Mouse (Mus musculus) spleen, postnatal 10 days (tissue): ENCODE measurements around the gene Gm10097.

Source experiments
- DNase-seq, 2 experiments: peaks; one replicate each; pipeline ENCODE4 v3.0.0; 2021 to 2022; ENCODE audit warnings: low spot score in 2 of 2

The Gm10097 gene

DNA sequence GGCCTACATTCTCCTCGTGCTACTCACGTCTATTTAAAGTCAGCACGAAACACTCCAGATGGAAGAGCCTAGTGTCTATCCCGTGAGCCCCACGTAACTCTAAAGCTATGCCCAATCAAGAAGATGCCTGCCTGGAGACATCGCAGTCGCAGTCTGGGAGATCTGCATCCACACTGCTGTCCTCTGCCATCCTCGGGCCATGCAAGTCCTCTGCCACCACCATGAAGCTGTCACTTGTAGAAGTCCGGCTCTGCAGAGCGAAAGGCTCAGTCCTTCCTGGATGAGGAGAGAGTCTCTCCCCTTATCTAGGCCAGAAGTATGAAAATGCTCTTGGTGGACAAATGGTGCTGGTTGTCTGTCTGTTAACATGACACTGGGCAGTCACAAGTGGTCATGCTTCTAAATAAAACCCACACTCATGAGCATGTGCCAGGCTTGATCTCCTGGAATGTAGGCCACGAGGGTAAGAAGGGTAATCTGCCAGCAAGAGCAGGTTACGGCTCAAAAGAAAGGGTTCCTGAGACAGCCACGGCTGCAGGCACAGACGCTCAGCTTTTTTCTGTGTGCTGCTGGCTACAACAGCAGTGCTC lies at the start of gene Gm10097:
Gene Gm10097 (plus strand): TSS at position 517 of the 590 bp plus-strand sequence.
- DNase-seq = no peak

DNA sequence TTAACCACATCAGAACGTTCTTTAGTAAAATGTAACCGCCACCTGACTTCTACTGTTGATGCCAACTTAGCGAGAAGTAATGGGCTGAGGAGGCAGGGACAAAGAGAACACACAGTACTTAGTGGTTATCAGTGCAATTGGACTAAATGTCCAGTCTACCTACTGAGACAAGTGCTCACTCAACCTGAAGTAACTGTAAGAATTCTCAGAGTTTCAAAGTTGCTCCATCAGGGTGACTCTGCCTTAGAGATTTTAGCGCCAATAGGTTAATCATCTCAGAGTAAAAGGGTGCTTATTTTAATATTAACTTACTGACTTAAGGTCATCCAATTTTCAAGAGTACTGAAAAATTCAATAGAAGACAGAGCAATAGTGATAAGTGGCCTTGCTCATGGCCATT lies 43.1 kb upstream of the Gm10097 start:
- DNase-seq = no peak

DNA sequence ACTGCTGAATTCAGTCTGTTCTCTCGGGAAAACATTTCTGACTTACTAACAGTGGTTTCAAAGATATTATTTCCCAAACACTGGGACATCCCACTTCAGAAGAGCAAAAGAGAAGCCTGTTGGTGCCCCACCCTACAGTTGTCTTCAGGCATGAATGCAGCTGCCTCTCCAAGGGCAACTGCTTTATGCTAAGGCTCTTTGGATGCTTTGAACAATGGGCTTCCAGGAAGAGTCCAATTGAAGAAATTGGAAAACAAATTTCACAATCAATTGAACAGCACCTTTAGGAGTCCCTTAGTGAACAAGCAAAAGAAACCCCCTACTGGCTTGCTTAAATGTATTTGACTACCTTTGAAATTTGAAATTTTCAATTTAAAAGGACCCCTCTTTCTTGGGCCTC lies 41.8 kb upstream of the Gm10097 start:
- no peak for DNase-seq

DNA sequence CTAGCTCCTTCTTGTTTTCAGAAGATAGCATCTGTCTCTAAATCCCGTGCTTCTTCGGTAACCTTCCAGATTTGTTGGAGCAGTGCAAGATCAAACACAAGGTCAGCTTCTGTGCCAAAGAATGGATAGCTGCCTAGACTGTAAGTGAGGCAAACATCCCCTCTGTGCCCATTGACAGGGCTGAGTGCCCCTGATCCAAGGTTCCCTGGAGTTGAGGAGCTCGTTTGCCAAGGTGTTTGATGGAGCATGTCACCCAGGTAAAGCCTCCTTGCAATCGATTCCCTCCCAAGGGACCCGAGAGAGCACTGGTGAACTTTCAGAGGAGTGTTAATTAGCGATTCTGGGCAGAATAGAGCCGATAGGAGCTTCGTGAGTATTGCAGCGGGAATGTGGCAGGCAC lies 40.7 kb upstream of the Gm10097 start:
- DNase-seq = no peak

DNA sequence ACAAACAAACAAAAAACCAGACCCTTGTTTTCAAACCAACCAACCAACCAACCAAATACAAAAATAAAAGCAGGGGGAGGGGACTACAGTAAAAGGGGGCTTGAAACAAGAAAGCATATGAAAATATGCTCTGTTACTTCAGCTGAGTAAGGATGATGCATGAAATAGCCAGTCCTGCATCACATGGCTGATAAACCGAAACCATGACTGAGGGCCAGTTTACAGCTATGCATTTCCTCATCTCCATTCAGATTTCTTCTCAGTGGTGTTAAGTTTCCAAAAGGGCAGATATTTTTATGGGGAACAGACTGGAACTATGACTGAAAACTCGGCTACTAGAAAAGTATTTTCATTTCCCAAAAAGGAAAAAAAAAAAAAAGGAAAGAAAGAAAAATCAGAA lies 39.8 kb upstream of the Gm10097 start:
- no peak for DNase-seq

DNA sequence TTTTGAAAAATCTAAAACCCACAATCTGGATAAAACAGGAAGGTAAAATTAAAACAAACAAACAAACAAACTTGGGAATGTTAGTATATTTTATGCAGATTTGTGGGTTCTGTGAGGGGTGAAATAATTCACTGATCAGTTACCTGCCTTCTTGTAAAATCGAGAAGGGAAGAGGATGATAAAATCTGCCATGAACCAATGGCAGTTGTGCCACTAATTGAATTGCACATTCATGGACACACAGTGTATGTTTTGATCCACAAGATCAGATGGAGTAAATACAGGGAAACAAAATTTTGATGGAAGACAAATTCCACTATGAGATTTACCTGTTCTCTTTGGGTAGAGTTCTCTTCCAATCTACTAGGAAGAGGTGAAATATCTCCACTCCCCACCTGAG lies 39.1 kb upstream of the Gm10097 start:
- DNase-seq = no peak

DNA sequence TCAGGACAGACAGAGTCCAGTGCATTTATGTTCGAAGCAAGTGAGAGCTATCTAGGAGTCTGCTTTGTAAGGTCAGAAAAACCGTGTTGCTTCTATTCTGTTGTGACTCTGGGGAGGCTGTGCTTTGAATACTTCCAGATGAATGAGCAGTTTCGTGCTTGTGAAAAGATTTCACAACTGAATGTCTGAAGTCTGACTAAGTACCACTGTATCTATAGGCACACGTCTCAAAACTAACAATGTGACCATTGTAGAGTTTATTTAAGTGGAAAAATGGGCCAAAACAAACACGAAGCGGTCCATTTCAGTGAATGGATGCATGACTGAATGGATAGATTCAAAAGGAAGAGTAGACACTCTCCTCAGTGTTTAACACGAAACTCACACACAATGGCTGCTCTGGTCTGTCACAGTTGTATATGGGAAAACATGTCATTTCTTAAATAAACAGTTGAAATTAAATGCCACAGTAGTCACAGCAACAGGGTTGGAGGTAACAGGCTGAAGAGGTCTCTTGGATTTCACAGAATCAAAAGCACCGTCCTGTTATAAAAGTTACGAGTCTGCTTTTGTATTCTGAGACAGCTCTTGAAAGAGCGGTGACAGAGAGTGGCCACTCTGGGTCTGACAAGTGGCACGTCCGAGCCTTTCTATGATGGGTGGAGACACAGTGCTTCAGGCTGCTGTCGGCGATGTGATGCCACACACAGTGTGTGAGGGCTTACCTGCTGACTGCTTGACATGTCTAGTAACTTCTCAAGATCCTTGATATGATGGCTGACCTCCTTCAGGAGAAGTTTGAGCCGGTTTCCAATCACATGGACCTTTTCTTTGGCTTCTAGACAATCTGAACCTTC lies 36.6 kb upstream of the Gm10097 start:
- DNase-seq = no peak

DNA sequence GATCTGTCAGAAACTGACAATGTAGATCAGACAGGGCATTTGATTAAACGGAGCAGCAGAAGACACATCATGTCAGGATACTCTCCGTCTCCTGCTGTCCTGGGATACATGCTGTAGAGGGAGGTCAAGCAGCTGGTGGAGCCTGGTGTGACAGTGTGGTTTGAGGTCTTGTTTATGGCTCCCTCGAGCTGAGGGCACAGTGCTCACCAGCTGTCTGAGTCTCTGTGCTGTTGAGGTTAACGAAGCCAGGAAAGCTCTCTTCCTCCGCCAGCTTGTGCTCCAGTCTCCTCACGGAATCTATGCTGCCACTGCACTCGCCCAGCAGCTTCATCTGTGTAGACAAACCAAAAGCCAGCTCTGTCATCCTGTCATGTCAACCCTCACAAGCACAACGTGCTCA lies 27.7 kb upstream of the Gm10097 start:
- DNase-seq = no peak

DNA sequence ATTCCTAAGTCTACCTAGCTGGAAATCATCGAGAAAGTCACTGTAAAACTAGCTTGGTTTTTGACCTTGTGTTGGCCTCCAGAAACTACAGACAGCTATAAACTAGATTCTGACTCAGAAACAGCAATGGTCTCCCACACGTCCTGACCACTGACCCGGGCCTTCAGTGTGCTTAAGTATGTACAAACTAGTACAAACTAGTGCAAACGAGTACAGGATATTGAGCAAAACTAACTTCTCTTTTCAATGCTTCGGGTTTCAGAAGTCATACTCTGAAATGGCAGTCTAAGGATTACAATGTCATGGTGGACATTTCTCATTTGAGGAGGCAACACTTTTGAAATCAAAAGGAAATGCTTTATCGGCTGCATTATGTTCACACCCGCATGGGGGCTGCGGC lies 24.5 kb upstream of the Gm10097 start:
- no peak for DNase-seq

DNA sequence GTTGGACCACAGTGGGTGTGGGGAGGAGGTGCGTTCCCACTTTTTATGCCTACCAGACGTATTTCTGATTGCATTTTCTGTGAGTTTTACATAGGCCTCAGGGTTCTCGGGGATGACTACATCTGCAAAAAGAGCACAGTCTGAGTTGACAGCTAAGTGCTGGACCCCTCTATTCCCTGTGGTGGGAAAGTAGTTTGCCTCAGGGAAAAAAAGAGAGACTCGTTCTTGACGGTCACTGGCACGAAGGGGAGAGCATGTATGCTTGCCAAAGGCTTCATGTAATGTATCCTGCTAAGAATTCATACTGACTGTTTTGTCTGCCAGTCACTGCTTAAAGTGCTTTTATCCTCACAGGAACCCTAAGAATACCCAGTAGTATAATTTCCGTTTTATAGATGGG lies 23.8 kb upstream of the Gm10097 start:
- no peak for DNase-seq

DNA sequence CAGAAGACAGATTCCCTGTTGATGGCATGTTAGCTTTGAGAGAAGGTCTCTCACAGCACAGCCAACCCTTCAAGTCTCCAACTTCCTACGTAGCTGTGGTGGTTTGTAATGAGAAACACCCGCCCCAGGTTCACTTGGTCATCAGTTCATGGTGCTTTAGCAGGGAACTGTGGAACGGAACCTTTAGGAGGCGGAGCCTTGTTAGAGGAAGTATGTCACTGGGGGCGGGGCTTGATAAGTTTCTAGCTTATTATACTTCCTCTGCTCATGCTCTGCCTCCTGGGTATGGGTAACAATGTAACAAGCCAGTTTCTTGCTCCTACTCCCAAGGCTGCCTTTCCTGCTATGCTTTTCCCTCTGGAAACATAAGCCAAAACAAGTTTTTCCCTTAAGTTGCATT lies 23.3 kb upstream of the Gm10097 start:
- DNase-seq = no peak

DNA sequence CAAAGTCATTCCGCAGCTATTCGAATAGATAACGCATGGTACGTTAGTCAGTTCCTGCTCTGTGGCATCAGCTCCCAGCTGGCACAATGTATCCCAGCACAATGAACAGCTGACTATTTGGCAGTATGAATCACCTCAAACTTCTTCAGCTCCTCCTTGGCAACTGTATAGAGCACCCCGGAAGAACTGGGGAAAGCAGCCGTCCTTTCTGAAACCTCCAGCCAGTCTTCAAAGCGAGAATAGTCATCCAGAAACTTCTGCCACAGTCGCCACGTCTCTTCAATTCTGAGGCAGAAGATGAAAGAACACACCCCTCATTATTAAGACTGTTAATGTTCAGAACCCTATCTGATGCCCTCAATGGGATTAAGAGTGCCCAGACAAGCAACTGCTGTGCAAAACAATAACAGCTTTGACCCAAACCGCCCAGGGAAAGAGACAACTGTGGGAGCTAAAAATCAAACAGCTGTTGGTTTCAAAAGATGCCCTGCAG lies 12.7 kb upstream of the Gm10097 start:
- no peak for DNase-seq

DNA sequence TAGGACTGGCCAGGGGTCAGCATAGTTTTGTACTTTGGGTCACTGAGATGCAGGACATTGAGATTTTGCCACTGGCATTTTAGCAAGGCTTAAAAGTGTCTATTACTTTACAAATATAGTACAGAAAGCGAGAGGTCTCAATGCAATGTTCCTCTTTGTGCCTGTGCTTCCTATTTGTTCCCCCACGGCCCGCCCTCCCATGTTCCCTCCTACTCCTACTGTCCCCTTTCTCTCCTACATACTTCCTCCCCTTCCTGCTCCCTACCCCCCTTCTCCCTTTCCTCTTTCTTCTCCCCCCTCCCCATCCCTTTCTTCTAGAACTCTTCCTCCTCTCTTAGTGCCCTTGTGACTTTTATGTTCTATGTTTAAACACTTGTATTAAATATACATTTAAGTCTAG lies 12.1 kb upstream of the Gm10097 start:
- DNase-seq = no peak

DNA sequence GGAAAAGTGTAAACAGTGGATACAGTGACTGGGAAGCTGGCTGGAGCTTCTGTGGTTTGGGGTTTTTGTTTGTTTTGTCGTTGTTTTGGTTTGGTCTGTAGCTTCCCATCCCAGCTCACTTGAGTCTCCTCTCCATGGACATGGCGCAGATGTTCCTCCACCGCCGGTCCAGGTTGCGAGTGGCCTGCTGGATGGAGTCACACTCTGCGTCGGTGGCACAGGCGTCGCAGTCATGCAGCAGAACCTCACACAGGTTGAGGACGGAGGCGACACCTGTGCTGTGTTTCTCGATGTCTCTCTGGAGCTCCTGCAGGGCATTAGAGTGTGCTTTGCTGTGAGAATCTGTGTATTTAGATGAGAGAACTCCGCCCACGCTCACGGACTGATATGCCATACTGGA lies 11.3 kb upstream of the Gm10097 start:
- DNase-seq = no peak

DNA sequence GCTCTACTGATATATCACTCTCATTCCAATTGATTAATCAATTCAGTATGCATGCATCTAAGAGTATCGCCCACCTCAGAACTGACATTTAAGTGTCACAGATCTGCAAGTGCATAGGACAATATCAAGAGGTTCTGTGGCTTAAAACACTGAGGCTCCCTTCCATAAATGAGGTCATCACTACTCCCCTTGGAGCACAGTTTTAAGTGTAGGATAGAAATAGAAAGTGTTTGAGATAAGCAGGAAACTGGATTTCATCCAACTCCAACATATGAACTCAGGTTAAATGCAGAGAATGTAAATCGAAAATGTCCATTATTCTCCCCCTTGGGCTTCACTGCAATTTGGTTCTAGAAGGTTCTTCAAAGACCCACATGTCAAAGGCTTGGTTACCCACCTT lies 10.1 kb upstream of the Gm10097 start:
- DNase-seq = no peak

DNA sequence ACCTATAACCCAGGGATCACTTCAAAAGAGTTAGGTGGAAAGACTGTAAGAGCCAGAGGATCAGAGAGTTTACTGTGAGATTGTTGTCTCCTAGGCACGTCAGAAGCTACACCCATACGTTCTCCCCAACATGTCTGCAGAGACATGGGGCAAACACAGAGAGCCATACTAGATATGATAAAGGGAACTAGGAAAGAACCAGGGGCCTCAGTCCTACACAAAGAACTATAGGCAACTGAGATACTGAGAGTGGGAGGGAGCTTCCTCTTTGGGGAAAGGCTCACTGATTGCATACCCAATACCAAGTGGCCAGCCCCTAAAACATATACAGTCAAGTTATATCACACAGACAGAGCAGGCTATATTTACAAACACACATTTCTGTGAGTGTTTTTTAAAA lies 9.0 kb upstream of the Gm10097 start:
- DNase-seq = no peak

DNA sequence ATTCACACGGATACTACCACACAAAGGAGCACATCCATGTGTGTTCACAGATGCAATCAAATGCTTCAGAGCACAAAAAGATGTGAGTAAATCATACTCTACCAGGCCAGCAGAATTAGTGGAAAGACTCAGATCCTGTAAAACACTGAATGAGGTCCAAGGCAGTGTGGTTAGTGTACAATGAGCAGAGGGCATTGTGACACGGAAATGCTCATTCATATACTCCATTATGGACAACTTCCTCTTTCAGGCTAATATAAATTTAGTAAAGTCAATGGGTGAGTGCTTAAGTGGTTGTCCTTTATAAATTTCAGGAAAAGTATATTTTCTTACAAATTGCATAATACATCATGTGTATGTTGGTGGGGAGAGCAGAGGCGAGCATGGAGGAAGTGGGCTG lies 1.9 kb upstream of the Gm10097 start:
- DNase-seq = no peak

DNA sequence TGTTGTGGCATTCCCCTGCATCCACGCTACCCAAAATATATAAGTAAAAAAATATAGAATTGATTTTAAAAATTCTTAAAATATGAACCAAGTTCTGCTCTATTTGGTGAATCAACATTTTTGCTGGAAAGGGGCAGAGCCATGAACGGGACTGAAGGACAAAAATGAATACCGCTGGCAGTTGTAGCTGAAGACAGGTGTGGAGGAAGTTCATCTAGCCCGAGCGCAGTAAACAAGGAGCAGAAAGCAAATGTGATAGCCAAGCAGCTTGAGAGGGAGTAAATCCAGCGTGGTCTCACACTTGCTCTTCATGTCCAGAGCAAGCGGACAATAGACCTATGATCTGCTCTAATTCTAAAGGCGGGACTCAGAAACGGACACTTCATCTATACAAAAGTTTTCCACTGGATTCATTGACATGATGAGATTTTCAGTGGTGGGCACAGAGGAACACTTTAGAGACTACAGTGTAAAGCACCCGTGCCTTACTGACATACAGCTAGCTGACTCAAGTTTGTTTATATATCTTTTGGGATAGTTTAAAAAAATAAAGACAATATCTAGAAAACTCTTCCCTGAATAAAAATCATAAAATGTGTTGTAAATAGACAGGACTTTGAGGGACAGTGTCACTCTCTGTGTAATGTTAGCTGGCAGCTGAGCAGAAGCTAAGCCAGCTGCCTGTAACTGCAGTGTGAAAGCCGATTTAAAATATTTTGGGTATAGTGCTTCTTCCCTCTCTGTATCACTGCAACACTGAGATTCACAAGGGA lies 1.4 kb downstream of the Gm10097 start:
- no peak for DNase-seq

DNA sequence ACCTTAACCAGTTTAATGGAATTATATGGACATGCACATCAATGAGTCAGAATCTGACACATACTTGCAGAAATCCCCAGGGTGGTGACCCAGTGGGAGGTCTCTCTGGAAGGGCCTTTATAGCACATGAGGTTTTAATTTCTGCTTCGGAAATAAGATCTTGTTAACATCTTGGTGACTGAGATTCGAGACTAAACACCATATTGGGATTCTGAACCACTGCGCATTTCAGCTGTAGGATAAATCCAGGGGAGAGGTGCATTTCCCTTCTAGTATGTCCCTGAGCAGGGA lies 1.9 kb downstream of the Gm10097 start:
- no peak for DNase-seq

DNA sequence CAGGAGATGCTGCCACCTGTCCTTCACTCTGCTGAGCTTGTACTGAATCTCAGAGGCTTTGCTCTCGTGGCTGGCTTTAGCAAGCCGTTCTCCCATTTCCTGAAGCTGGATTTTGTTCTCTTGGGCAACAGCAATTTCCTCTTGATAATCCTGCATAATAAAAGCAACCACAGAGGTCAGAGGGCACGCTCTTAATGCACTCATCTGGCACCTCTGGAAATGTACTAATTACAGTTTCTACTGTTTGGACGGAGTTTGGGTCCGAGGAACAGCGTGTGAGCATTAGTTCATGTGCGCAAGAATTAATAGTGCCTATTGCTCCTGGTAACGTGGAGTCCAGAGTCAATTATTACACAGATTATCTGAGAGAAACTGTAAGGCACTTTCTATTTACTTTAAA lies 3.1 kb downstream of the Gm10097 start:
- no peak for DNase-seq

DNA sequence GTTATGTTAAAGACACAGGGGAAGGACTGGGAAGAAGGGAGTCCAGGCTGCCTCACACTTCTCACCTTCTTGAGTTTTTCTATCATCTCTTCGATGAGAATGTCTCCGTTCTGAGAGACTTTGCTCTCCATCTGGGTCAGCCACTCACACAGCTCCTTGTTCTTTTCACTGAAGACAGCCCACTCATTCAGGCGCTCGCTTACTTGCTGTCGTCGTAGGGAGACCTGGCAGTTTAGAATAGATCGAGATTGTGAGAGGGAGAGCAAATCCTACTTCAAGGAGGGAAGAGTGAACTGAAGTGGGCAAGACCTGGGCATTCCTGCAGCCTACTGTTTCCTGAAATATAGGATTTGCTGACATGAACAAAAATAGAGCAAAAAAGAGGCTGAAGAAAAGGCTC lies 6.7 kb downstream of the Gm10097 start:
- no peak for DNase-seq

DNA sequence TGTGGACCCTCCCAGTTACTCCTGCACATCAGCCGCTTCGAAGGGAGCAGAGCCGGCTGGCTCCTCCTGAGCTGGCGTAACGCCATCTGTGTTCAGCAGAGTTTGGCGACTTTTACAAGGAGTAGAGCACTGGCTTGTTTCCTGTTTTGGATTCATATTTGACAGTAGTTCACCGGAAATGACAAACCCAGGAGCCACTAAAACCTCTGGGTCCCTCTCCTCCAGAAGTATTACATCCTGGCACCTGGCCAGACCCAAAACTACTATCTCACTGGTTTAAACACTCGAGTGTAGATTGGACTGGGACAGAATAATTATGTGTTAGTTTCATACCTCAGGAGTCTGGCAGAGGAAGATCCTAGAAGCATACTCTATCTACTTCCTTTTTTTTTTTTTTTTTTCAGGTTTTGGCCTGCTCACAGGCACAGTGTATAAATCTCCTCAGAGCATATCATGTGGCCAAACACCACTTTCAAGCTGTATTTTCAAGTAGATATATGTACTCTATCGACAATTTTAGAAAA lies 11.0 kb downstream of the Gm10097 start:
- DNase-seq = no peak

DNA sequence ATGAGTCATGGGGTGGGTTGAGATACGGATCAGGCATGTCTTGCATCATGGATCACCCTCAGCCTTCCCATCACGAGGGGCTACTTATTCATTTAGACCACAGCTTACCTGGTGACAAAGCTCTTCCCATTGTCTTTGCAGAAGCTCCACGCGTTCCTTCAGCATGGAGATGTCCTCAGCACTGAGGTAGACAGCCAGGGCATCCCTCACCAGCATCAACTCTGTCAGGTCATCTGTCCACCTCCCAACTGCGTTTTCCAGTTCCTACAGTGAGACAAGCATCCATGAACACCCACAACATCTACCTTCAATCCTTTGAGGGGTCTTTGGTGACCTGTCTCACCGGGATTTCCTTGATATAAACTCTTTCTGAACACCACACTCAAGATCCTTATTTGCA lies 14.7 kb downstream of the Gm10097 start:
- DNase-seq = no peak
